Mouse (Mus musculus): ENCODE results near the gene Pdzd2.

DNA sequence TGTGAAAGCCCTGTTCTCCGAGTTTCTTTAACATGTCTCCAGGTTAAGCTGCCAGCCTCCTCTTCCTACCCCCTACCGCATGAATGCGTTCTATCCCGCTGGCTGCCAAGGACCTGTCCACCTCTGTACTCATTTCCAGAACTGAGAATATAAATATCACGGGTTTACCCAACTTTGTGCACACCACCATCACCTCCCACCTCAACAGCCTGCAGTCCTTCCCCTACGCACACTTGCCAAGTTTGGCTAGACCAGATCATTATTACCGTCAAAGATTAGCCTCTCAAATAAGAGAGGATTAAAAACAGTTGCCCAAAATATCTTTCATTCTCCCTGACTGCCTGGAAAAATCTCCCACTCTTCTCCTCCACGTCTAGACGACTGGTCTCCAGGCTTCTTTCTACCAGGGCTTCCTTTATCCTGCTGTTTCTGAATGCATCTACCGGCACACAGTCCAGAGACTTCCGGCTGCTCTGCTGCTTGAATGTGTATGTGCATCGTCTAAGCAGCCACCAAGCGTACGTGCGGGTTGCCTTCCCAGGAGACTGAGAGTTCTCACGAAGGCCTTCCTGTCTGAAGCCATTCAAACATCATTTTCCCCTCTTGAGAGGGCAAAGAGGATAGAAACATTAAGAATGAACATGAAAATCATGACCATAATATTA lies 324.1 kb downstream of the Pdzd2 start:
- no peak for TF ChIP-seq CTCF (IDR thresholded peaks at IDR 0.05; ENCODE audit: control insufficient read depth, insufficient read depth, insufficient replicate concordance, low read depth, low read length)
- TF ChIP-seq POLR2A (IDR thresholded peaks at IDR 0.05; ENCODE audit: control insufficient read depth, low read depth, low read length), result no peak

Measured in testis, adult 2 months (tissue).